Mouse (Mus musculus) ES-E14 (cell line): Measurements from ENCODE around the gene Tmem233. TPM values are rescaled to one million over a fixed set of nuclear protein-coding genes. Genes with fewer than 3 reads are reported as not detected.

Experiments
- DNase-seq: peaks from one replicate; pipeline ENCODE4 v3.0.0-alpha.2; 2013; ENCODE audit warnings: low read depth, low spot score
- H3K27ac ChIP-seq: 2 replicates; pipeline ENCODE4 v1.5.1; 2012; ENCODE audit warnings: low read depth, mild to moderate bottlenecking, low read length, moderate library complexity, mixed read lengths; ENCODE audit not compliant: poor library complexity, insufficient read depth, severe bottlenecking
- H3K36me3 ChIP-seq: 2 replicates; pipeline ENCODE4 v1.6.1; 2012; ENCODE audit warnings: mild to moderate bottlenecking, low read length, moderate library complexity, mixed read lengths; ENCODE audit not compliant: control insufficient read depth, poor library complexity, insufficient read depth, severe bottlenecking
- H3K4me1 ChIP-seq, 2 experiments: fragments of 150-350 bp in 1 of 2; sonication (generic) in 1 of 2; 2 replicates each; pipeline ENCODE4 v1.6.1; 2012; ENCODE audit warnings: low read length in 2 of 2, mild to moderate bottlenecking in 1 of 2, mixed read lengths in 1 of 2; ENCODE audit not compliant: control insufficient read depth in 2 of 2, insufficient read depth in 2 of 2, poor library complexity in 1 of 2
- H3K4me3 ChIP-seq, 2 experiments: fragments of 150-350 bp in 1 of 2; sonication (generic) in 1 of 2; 2 replicates each; pipeline ENCODE4 v1.5.1; 2012; ENCODE audit warnings: low read length in 2 of 2, low read depth in 1 of 2, mild to moderate bottlenecking in 1 of 2, mixed read lengths in 1 of 2; ENCODE audit not compliant: insufficient read depth in 1 of 2, poor library complexity in 1 of 2, severe bottlenecking in 1 of 2
- H3K9ac ChIP-seq: 2 replicates; pipeline ENCODE4 v1.6.1; 2012; ENCODE audit warnings: low read depth, mild to moderate bottlenecking, low read length, mixed read lengths; ENCODE audit not compliant: poor library complexity, insufficient read depth, severe bottlenecking
- H3K9me3 ChIP-seq: fragments of 150-350 bp; sonication (generic); 2 replicates; pipeline ENCODE4 v1.6.1; 2012; ENCODE audit warnings: low read depth, mild to moderate bottlenecking, low read length; ENCODE audit not compliant: control insufficient read depth, insufficient read depth
- CHD2 ChIP-seq: IDR thresholded peaks from 2 replicates; pipeline ENCODE4 v1.6.1; 2014; ENCODE audit warnings: mild to moderate bottlenecking, low read depth, low read length, inconsistent platforms
- HCFC1 ChIP-seq: IDR thresholded peaks from 2 replicates; pipeline ENCODE4 v1.6.1; 2012; ENCODE audit warnings: low read length, inconsistent platforms, borderline replicate concordance; ENCODE audit not compliant: insufficient read depth
- MAFK ChIP-seq: IDR thresholded peaks from 2 replicates; pipeline ENCODE4 v1.6.1; 2014; ENCODE audit warnings: mild to moderate bottlenecking, low read depth, low read length, inconsistent platforms; ENCODE audit not compliant: insufficient read depth
- ZC3H11A ChIP-seq: IDR thresholded peaks from 2 replicates; pipeline ENCODE4 v1.6.1; 2012; ENCODE audit warnings: low read depth, mild to moderate bottlenecking, inconsistent platforms, low read length, borderline replicate concordance
- ZNF384 ChIP-seq: IDR thresholded peaks from 2 replicates; pipeline ENCODE4 v1.6.1; 2012; ENCODE audit warnings: low read depth, low read length, inconsistent platforms
- in situ Hi-C, 2 experiments: fragments of 600-800 bp; cut with MboI; formaldehyde crosslinking; loops; one replicate each; pipeline ENCODE4 v1.15.1; 2025; ENCODE audit warnings: low sequenced_read_pairs in 2 of 2, inconsistent platforms in 1 of 2; ENCODE audit not compliant: unreplicated experiment in 2 of 2
- total RNA-seq: library from RNA; depleted of rRNA; stranded (reverse); fragments of 300-350 nt; gene quantifications from 2 replicates; pipeline ENCODE4 v1.2.3, GENCODE M21; 2012

Gene Tmem233
- total RNA-seq, 1 experiment, result not detected

DNA sequence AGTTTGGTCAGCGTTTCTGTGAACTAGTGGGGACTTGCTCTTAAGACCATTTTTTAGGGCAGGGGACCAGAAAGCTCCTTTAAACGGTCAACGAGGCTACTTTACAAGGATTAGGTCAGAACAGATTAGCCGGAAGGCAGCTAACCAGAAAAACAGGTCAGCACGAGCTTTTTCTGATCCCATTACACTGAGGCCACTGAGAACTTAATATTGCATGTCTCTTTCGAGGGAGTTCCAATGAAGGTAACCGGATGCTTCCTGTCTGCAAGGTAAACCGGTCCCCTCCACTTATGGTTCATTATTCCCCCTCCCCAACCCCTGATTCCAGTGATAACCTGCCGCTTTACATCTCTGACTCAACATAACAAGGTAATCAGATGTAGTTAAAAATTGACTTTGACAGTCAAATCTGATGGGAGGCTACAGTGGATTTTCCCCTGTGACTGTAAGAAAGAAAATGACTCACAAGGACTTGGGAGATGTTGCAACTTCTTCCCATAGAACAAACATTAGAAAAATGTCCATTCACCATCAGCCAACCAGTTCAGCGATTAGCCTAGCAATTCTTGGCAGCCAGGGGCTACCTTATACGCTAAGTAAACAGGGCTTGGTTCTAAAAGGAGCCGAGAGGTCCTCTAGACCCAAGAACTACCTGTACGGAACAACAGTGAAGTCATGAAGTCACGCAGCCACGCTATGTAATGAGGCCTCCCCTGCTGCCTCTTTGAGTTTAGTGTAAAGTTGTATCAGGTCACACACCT lies 73.8 kb downstream of the Tmem233 start:
- H3K9me3 ChIP-seq, result no peaks in the 10 kb centered on the region
- peaks cover 8% of the 10 kb centered on the region for H3K36me3 ChIP-seq
- H3K27ac ChIP-seq, result no peak overlapping the region
- peaks cover 0 to 20% of the 10 kb centered on the region in 2 experiments; a peak in 2 of 4 replicates for H3K4me1 ChIP-seq
- no peak for DNase-seq
- in situ Hi-C loops, result no loop called here
- H3K9ac ChIP-seq, result no peak overlapping the region
- no peak for TF ChIP-seq MAFK
- no peak overlapping the region for H3K4me3 ChIP-seq

- Histone ChIP-seq H3K27ac (peak overlapping the region; percentile 65; the same call in 1 of the 2 replicates), H3K4me1 (peaks cover 2 to 23% of the 10 kb centered on the region in 2 experiments; a peak in 2 of 4 replicates), H3K36me3 (no peaks in the 10 kb centered on the region; the same call in 1 of the 2 replicates), H3K9me3 (no peaks in the 10 kb centered on the region), H3K4me3 (no peak overlapping the region; a peak in 1 of 4 replicates), H3K9ac (peak overlapping the region; percentile 51; the same call in 1 of the 2 replicates)
- no peak for TF ChIP-seq MAFK
- no peak for TF ChIP-seq HCFC1
- no peak for TF ChIP-seq ZC3H11A
- no peak for TF ChIP-seq ZNF384
- no peak for TF ChIP-seq CHD2
- peak; percentile 52 for DNase-seq
- in situ Hi-C loops, result no loop called here
These were observed 75.3 kb downstream of the Tmem233 start for GRCm38 (mm10) chr5:116007723-116008122.

- in situ Hi-C loops, result no loop called here
- no peak overlapping the region for H3K9ac ChIP-seq
- H3K4me3 ChIP-seq, result no peak overlapping the region
These were observed 76.5 kb downstream of the Tmem233 start for GRCm38 (mm10) chr5:116006324-116007099.

DNA sequence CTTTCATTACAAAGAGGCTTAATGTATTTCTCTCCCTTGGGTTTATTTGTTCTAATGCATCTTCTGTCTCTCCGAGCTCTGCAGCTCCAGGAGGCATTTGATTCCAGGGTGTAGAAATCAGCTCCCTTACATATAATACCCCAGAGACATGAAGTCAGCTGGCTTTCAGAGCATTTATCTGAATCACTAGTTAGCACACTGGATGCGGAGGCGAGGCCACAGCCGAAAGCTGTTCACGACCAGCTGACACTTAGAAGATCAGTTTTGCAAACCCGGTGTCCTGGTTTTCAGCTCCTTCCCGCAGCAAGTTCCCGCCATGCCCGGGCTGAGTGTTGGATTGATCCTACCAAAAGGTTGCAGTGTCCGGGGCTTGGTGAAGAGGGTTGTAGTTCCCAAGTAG lies 78.8 kb downstream of the Tmem233 start:
- DNase-seq, result no peak
- peaks cover 4% of the 10 kb centered on the region; the same call in 1 of the 2 replicates for H3K36me3 ChIP-seq
- TF ChIP-seq ZNF384 (no peak), MAFK (no peak), ZC3H11A (no peak), CHD2 (no peak), HCFC1 (no peak)
- H3K27ac ChIP-seq, result no peak overlapping the region
- in situ Hi-C loops, result no loop called here
- no peaks in the 10 kb centered on the region for H3K9me3 ChIP-seq
- H3K4me3 ChIP-seq, result no peak overlapping the region
- H3K9ac ChIP-seq, result no peak overlapping the region
- H3K4me1 ChIP-seq, result peaks cover 2 to 22% of the 10 kb centered on the region in 2 experiments; a peak in 2 of 4 replicates

More at GRCm38 (mm10) chr5:116006324-116007099, 76.5 kb downstream of the Tmem233 start:
- DNase-seq, result peak; percentile 40
- Histone ChIP-seq H3K9me3 (no peaks in the 10 kb centered on the region), H3K4me1 (peaks cover 2 to 22% of the 10 kb centered on the region in 2 experiments; a peak in 2 of 4 replicates), H3K27ac (no peak overlapping the region), H3K36me3 (no peaks in the 10 kb centered on the region; the same call in 1 of the 2 replicates)
- no peak for TF ChIP-seq MAFK
- peak; percentile 57; the same call in 1 of the 2 replicates for TF ChIP-seq ZNF384
